Mouse (Mus musculus) spleen, adult 2 months (tissue): ENCODE data around the gene 7530416G11Rik. TPM values are rescaled to one million over a fixed set of nuclear protein-coding genes. Genes with fewer than 3 reads are reported as not detected.

ENCODE experiments used
- DNase-seq, 2 experiments: peaks; one replicate each; pipeline versions ENCODE4 v3.0.0 to v3.0.0-alpha.2; 2012 to 2021; ENCODE audit warnings: low spot score in 2 of 2, low read depth in 1 of 2
- H3K27ac ChIP-seq: fragments of 200-500 bp; 2 replicates; pipeline ENCODE4 v1.5.1; 2012; ENCODE audit warnings: low read length, inconsistent platforms; ENCODE audit not compliant: insufficient read depth
- H3K27me3 ChIP-seq: fragments of 200-500 bp; 2 replicates; pipeline ENCODE4 v1.6.1; 2012; ENCODE audit warnings: mild to moderate bottlenecking, moderate library complexity, low read length, inconsistent platforms; ENCODE audit not compliant: control insufficient read depth, insufficient read depth
- H3K36me3 ChIP-seq: fragments of 200-500 bp; 2 replicates; pipeline ENCODE4 v1.6.1; 2012; ENCODE audit warnings: mild to moderate bottlenecking, low read length, inconsistent platforms; ENCODE audit not compliant: control insufficient read depth, insufficient read depth
- H3K4me1 ChIP-seq: fragments of 200-500 bp; 2 replicates; pipeline ENCODE4 v1.6.1; 2011; ENCODE audit warnings: inconsistent platforms; ENCODE audit not compliant: control insufficient read depth, insufficient read depth, insufficient read length
- H3K4me3 ChIP-seq: fragments of 200-500 bp; 2 replicates; pipeline ENCODE4 v1.5.1; 2011; ENCODE audit warnings: mild to moderate bottlenecking, inconsistent platforms; ENCODE audit not compliant: insufficient read depth, insufficient read length; ENCODE audit errors: extremely low read depth
- CTCF ChIP-seq: fragments of 200-500 bp; IDR thresholded peaks from 2 replicates; pipeline ENCODE4 v1.5.1; 2011; ENCODE audit warnings: mild to moderate bottlenecking, inconsistent platforms; ENCODE audit not compliant: insufficient read depth, insufficient read length, insufficient replicate concordance; ENCODE audit errors: extremely low read depth
- POLR2A ChIP-seq: fragments of 200-500 bp; IDR thresholded peaks from 2 replicates; pipeline ENCODE4 v1.6.1; 2011; ENCODE audit warnings: low read depth, low read length, inconsistent platforms
- WGBS: fragments of 180-500 bp; shearing (Covaris S2); methylation state at CpG from one replicate; pipeline ENCODE4 v1.1.7; 2018; 5-methylcytosine and 5-hydroxymethylcytosine counted together
- polyA plus RNA-seq: library from polyadenylated mRNA; depleted of rRNA; stranded (reverse); fragments of >200 nt; gene quantifications from 2 replicates; pipeline ENCODE4 v1.2.3, GENCODE M21; 2012

7530416G11Rik gene
- polyA plus RNA-seq, 1 experiment: not detected

GRCm38 (mm10) chr15:85488900-85489299 lies 14.1 kb downstream of the 7530416G11Rik start:
- no peak overlapping the region for H3K4me3 ChIP-seq
- H3K4me1 ChIP-seq: no peaks in the 10 kb centered on the region
- WGBS: 83% methylated on average over 10 of the region's 10 CpGs
- no peaks in the 10 kb centered on the region for H3K27me3 ChIP-seq
- no peak for TF ChIP-seq POLR2A
- no peak for TF ChIP-seq CTCF
- no peak for DNase-seq
- no peak overlapping the region for H3K27ac ChIP-seq
- no peaks in the 10 kb centered on the region for H3K36me3 ChIP-seq

GRCm38 (mm10) chr15:85480630-85481029 lies 22.4 kb downstream of the 7530416G11Rik start:
- no peak overlapping the region for H3K4me3 ChIP-seq
- DNase-seq: no peak
- H3K27ac ChIP-seq: no peak overlapping the region
- TF ChIP-seq CTCF: no peak
- TF ChIP-seq POLR2A: no peak
- WGBS: 85% methylated on average over 3 of the region's 3 CpGs
- no peaks in the 10 kb centered on the region for H3K4me1 ChIP-seq
- no peaks in the 10 kb centered on the region for H3K27me3 ChIP-seq
- H3K36me3 ChIP-seq: no peaks in the 10 kb centered on the region

- H3K4me3 ChIP-seq: no peak overlapping the region
- no peaks in the 10 kb centered on the region for H3K27me3 ChIP-seq
- no peak for DNase-seq
- H3K4me1 ChIP-seq: no peaks in the 10 kb centered on the region
- no peak for TF ChIP-seq CTCF
- TF ChIP-seq POLR2A: no peak
- H3K27ac ChIP-seq: no peak overlapping the region
- WGBS: 20% methylated on average over 5 of the region's 5 CpGs
- no peaks in the 10 kb centered on the region for H3K36me3 ChIP-seq
Measured at GRCm38 (mm10) chr15:85479919-85480318, 23.1 kb downstream of the 7530416G11Rik start.

GRCm38 (mm10) chr15:85479365-85479764 lies 23.7 kb downstream of the 7530416G11Rik start:
- WGBS: 94% methylated on average over 12 of the region's 12 CpGs
- DNase-seq: no peak
- Histone ChIP-seq H3K27me3 (no peaks in the 10 kb centered on the region), H3K27ac (no peak overlapping the region), H3K4me3 (no peak overlapping the region), H3K4me1 (no peaks in the 10 kb centered on the region), H3K36me3 (no peaks in the 10 kb centered on the region)
- TF ChIP-seq CTCF: no peak
- no peak for TF ChIP-seq POLR2A

- 0% methylated on average over 1 of the region's 1 CpGs for WGBS
- Histone ChIP-seq H3K27me3 (no peaks in the 10 kb centered on the region), H3K4me3 (no peak overlapping the region), H3K4me1 (no peaks in the 10 kb centered on the region), H3K36me3 (no peaks in the 10 kb centered on the region), H3K27ac (no peak overlapping the region)
- TF ChIP-seq CTCF: peak; percentile 56; the same call in 1 of the 2 replicates
- TF ChIP-seq POLR2A: no peak
- peak in 1 of 2 experiments; percentile 43 for DNase-seq
Measured at GRCm38 (mm10) chr15:85477584-85477983, 25.4 kb downstream of the 7530416G11Rik start.

- DNase-seq: no peak
- TF ChIP-seq POLR2A (no peak), CTCF (no peak)
- Histone ChIP-seq H3K27ac (no peak overlapping the region), H3K36me3 (no peaks in the 10 kb centered on the region), H3K27me3 (no peaks in the 10 kb centered on the region), H3K4me3 (no peak overlapping the region), H3K4me1 (no peaks in the 10 kb centered on the region)
- 71% methylated on average over 3 of the region's 3 CpGs for WGBS
Measured at GRCm38 (mm10) chr15:85474697-85475096, 28.3 kb downstream of the 7530416G11Rik start.

- WGBS: 94% methylated on average over 6 of the region's 6 CpGs
- Histone ChIP-seq H3K4me3 (no peak overlapping the region), H3K4me1 (no peaks in the 10 kb centered on the region), H3K27me3 (no peaks in the 10 kb centered on the region), H3K27ac (no peak overlapping the region), H3K36me3 (peaks cover 4% of the 10 kb centered on the region; the same call in 1 of the 2 replicates)
- no peak for DNase-seq
- TF ChIP-seq POLR2A: no peak
- no peak for TF ChIP-seq CTCF
Measured at GRCm38 (mm10) chr15:85469401-85469800, 33.6 kb downstream of the 7530416G11Rik start.
